8 mouse cellular contexts compared by ENCODE assay signal in genomic region chr1:135283287-135283825, GRCm38 (mm10). TPM values are rescaled to one million over a fixed set of nuclear protein-coding genes. Genes with fewer than 3 reads are reported as not detected.
DNase-seq lines count a peak whose midpoint lies in the region; ATAC-seq and TF ChIP-seq lines count a peak whose summit lies in the region.

No protein-coding gene starts in this region.

- peak; percentile 63; the same call in 1 of the 2 replicates for ATAC-seq in kidney, postnatal 0 days (replicated peaks; ENCODE audit: low FRiP score, low read depth)

- H3K27me3 ChIP-seq in kidney, postnatal 0 days (ENCODE audit: insufficient read depth, low read length), result no peaks in the 10 kb centered on the region

- WGBS in kidney, postnatal 0 days, result under 1% methylated on average over 46 of the region's 48 CpGs

- peak; percentile 56 for DNase-seq in adrenal gland, postnatal 25 days
- DNase-seq in adrenal gland, adult 8-10 months, result no peak
- DNase-seq in thymus, postnatal 25 days, result peak; percentile 55
- no peak for DNase-seq in thymus, postnatal 36 days
- DNase-seq in gastrocnemius, postnatal 4 days (ENCODE audit: low spot score in 2 of 2), result peak; percentile 29 to 46
- DNase-seq in kidney, postnatal 0 days (ENCODE audit: low spot score), result peak; percentile 50
- DNase-seq in lung, postnatal 36 days, result peak; percentile 21
- DNase-seq in skeletal muscle tissue, adult 2 months (ENCODE audit: low read depth, low spot score), result peak; percentile 16

- no peaks in the 10 kb centered on the region for H3K4me1 ChIP-seq in kidney, postnatal 0 days (replicated peaks; ENCODE audit: insufficient read depth, low read length)

- H3K36me3 ChIP-seq in kidney, postnatal 0 days (ENCODE audit: insufficient read depth, low read length), result peaks cover 3% of the 10 kb centered on the region; the same call in 1 of the 2 replicates

- no peaks in the 10 kb centered on the region for H3K9me3 ChIP-seq in kidney, postnatal 0 days (replicated peaks; ENCODE audit: low read length)

- H3K27ac ChIP-seq in kidney, postnatal 0 days, result peak overlapping the region; percentile 87

- H3K4me3 ChIP-seq in kidney, postnatal 0 days (replicated peaks; ENCODE audit: low read depth, low read length), result peak overlapping the region; percentile 74

- peak overlapping the region; percentile 89 for H3K9ac ChIP-seq in kidney, postnatal 0 days (ENCODE audit: low read depth, low read length)

- TF ChIP-seq CTCF in kidney, postnatal 0 days (IDR thresholded peaks at IDR 0.05; ENCODE audit: low read depth), result no peak

- H3K4me2 ChIP-seq in kidney, postnatal 0 days (ENCODE audit: low read length), result peak overlapping the region; percentile 80

RNA-seq across cellular contexts. Expression of gene Rnpep, which starts 0.5 kb away (rescaled TPM):
- total RNA-seq in adrenal gland, postnatal 25 days (2021), result 50.9 and 58.0 TPM in 2 replicates
- total RNA-seq in adrenal gland, adult 8-10 months (2022), result 10 to 100 TPM; 47.2 to 76.7 (median 65.1) TPM
- 10 to 100 TPM; 22.7 to 24.2 TPM for total RNA-seq in gastrocnemius, postnatal 4 days (2021)
- 56.5 and 62.8 TPM in 2 replicates for polyA plus RNA-seq in kidney, postnatal 0 days (2015; fragmentation: Nextera tagmentation; extraction: Ambion mirVana)

RNA-seq across cellular contexts. Expression of gene Elf3, which starts 25.0 kb away (rescaled TPM):
- total RNA-seq in adrenal gland, postnatal 25 days (2021), result 0.21 TPM in 1 of 2 replicates, not detected in the other
- under 1 TPM; 0.20 to 0.52 (median 0.43) TPM for total RNA-seq in adrenal gland, adult 8-10 months (2022)
- under 1 TPM; 0.42 to 0.44 TPM for total RNA-seq in gastrocnemius, postnatal 4 days (2021)
- 36.1 and 39.2 TPM in 2 replicates for polyA plus RNA-seq in kidney, postnatal 0 days (2015; fragmentation: Nextera tagmentation; extraction: Ambion mirVana)

RNA-seq across cellular contexts. Expression of gene Timm17a, which starts 30.2 kb away (rescaled TPM):
- 161 and 183 TPM in 2 replicates for total RNA-seq in adrenal gland, postnatal 25 days (2021)
- total RNA-seq in adrenal gland, adult 8-10 months (2022), result 100 to 1,000 TPM; 169 to 204 (median 197) TPM
- 100 to 1,000 TPM; 163 to 168 TPM for total RNA-seq in gastrocnemius, postnatal 4 days (2021)
- 314 and 318 TPM in 2 replicates for polyA plus RNA-seq in kidney, postnatal 0 days (2015; fragmentation: Nextera tagmentation; extraction: Ambion mirVana)

RNA-seq across cellular contexts. Expression of gene Lmod1, which starts 41.3 kb away (rescaled TPM):
- total RNA-seq in adrenal gland, postnatal 25 days (2021), result 1.1 and 1.6 TPM in 2 replicates
- 1 to 10 TPM; 1.2 to 1.6 (median 1.5) TPM for total RNA-seq in adrenal gland, adult 8-10 months (2022)
- total RNA-seq in gastrocnemius, postnatal 4 days (2021), result 1 to 10 TPM; 3.1 to 4.1 TPM
- polyA plus RNA-seq in kidney, postnatal 0 days (2015; fragmentation: Nextera tagmentation; extraction: Ambion mirVana), result 2.1 and 2.9 TPM in 2 replicates

Comparison
In these comparisons a context has a peak if more than half of its experiments do, and no peak if none do; other contexts are left out.
1. DNase-seq: peak in adrenal gland, postnatal 25 days (single experiment), thymus, postnatal 25 days (single experiment), gastrocnemius, postnatal 4 days (2 of 2), kidney, postnatal 0 days (single experiment), lung, postnatal 36 days (single experiment) and skeletal muscle tissue, adult 2 months (single experiment); none in adrenal gland, adult 8-10 months (single experiment) and thymus, postnatal 36 days (0 of 2).